Mouse (Mus musculus): ENCODE results near the gene Frmd5. TPM values are rescaled to one million over a fixed set of nuclear protein-coding genes. Genes with fewer than 3 reads are reported as not detected.

The Frmd5 gene
- total RNA-seq, 2 experiments from 2014 or later, result 55.1 to 60.1 TPM

GRCm38 (mm10) chr2:121699331-121699730 lies 107.6 kb downstream of the Frmd5 start:
- intact Hi-C loops (cut with DNase I), result no loop called here
- DNase-seq, result no peak

- intact Hi-C loops (cut with DNase I), result no loop called here
- DNase-seq, result no peak
Measured at GRCm38 (mm10) chr2:121695436-121695835, 111.5 kb downstream of the Frmd5 start.

- intact Hi-C loops (cut with DNase I), result no loop called here
- DNase-seq, result no peak
Measured at GRCm38 (mm10) chr2:121688107-121688506, 118.8 kb downstream of the Frmd5 start.

GRCm38 (mm10) chr2:121683606-121684005 lies 123.3 kb downstream of the Frmd5 start:
- intact Hi-C loops (cut with DNase I), result no loop called here

GRCm38 (mm10) chr2:121682361-121682760 lies 124.5 kb downstream of the Frmd5 start:
- DNase-seq, result no peak
- intact Hi-C loops (cut with DNase I), result no loop called here

More at GRCm38 (mm10) chr2:121683606-121684005, 123.3 kb downstream of the Frmd5 start:
- DNase-seq, result no peak

- no peak for DNase-seq
- intact Hi-C loops (cut with DNase I), result no loop called here
Measured at GRCm38 (mm10) chr2:121679711-121680110, 127.2 kb downstream of the Frmd5 start.

- DNase-seq, result no peak
- intact Hi-C loops (cut with DNase I), result no loop called here
Measured at GRCm38 (mm10) chr2:121677649-121677986, 129.3 kb downstream of the Frmd5 start.

GRCm38 (mm10) chr2:121676951-121677648 lies 129.8 kb downstream of the Frmd5 start:
- intact Hi-C loops (cut with DNase I), result no loop called here

GRCm38 (mm10) chr2:121675895-121676294 lies 131.0 kb downstream of the Frmd5 start:
- DNase-seq, result no peak
- intact Hi-C loops (cut with DNase I), result no loop called here

More at GRCm38 (mm10) chr2:121676951-121677648, 129.8 kb downstream of the Frmd5 start:
- no peak for DNase-seq

GRCm38 (mm10) chr2:121675136-121675535 lies 131.8 kb downstream of the Frmd5 start:
- no peak for DNase-seq
- intact Hi-C loops (cut with DNase I), result no loop called here

GRCm38 (mm10) chr2:121674211-121674610 lies 132.7 kb downstream of the Frmd5 start:
- DNase-seq, result no peak
- intact Hi-C loops (cut with DNase I), result no loop called here

GRCm38 (mm10) chr2:121669846-121670245 lies 137.0 kb downstream of the Frmd5 start:
- intact Hi-C loops (cut with DNase I), result no loop called here
- DNase-seq, result no peak

- intact Hi-C loops (cut with DNase I), result no loop called here
- no peak for DNase-seq
Measured at GRCm38 (mm10) chr2:121668256-121668655, 138.6 kb downstream of the Frmd5 start.

- intact Hi-C loops (cut with DNase I), result no loop called here
- DNase-seq, result peak; percentile 42
Measured at GRCm38 (mm10) chr2:121661160-121661502, 145.8 kb downstream of the Frmd5 start.

- intact Hi-C loops (cut with DNase I), result no loop called here
- DNase-seq, result peak; percentile 13
Measured at GRCm38 (mm10) chr2:121660461-121661159, 146.3 kb downstream of the Frmd5 start.

- DNase-seq, result no peak
- intact Hi-C loops (cut with DNase I), result no loop called here
Measured at GRCm38 (mm10) chr2:121659350-121659749, 147.5 kb downstream of the Frmd5 start.

- intact Hi-C loops (cut with DNase I), result no loop called here
- DNase-seq, result no peak
Measured at GRCm38 (mm10) chr2:121658123-121658767, 148.6 kb downstream of the Frmd5 start.

GRCm38 (mm10) chr2:121655966-121656365 lies 150.9 kb downstream of the Frmd5 start:
- intact Hi-C loops (cut with DNase I), result no loop called here
- DNase-seq, result no peak

GRCm38 (mm10) chr2:121655106-121655505 lies 151.8 kb downstream of the Frmd5 start:
- DNase-seq, result peak; percentile 8

GRCm38 (mm10) chr2:121646528-121646927 lies 160.4 kb downstream of the Frmd5 start:
- DNase-seq, result no peak
- intact Hi-C loops (cut with DNase I), result no loop called here

More at GRCm38 (mm10) chr2:121655106-121655505, 151.8 kb downstream of the Frmd5 start:
- intact Hi-C loops (cut with DNase I), result no loop called here

- intact Hi-C loops (cut with DNase I), result no loop called here
Measured at GRCm38 (mm10) chr2:121642934-121643333, 164.0 kb downstream of the Frmd5 start.

GRCm38 (mm10) chr2:121632091-121632490 lies 174.8 kb downstream of the Frmd5 start:
- intact Hi-C loops (cut with DNase I), result no loop called here

More at GRCm38 (mm10) chr2:121642934-121643333, 164.0 kb downstream of the Frmd5 start:
- DNase-seq, result no peak

More at GRCm38 (mm10) chr2:121632091-121632490, 174.8 kb downstream of the Frmd5 start:
- no peak for DNase-seq

Measured in left cerebral cortex, postnatal 4 days (tissue).